Mouse (Mus musculus): ENCODE results near the gene Arhgef18.

- no peak for TF ChIP-seq POU5F1 (IDR thresholded peaks at IDR 0.05; ENCODE audit: borderline replicate concordance, low read length)
- no peak for TF ChIP-seq CTCF (conservative IDR thresholded peaks at IDR 0.05; ENCODE audit: low read length)
Observed at GRCm38 (mm10) chr8:3412816-3413215, 20.0 kb downstream of the Arhgef18 start.

All from E14TG2a.4 (cell line).